34 mouse cellular contexts compared by ENCODE assay signal in genomic region chr1:138662342-138662741, GRCm38 (mm10). TPM values are rescaled to one million over a fixed set of nuclear protein-coding genes. Genes with fewer than 3 reads are reported as not detected.
DNase-seq lines count a peak whose midpoint lies in the region; ATAC-seq and TF ChIP-seq lines count a peak whose summit lies in the region.
"Had no signal": no experiment of that assay in that cellular context is flagged by ENCODE, and none has a peak within 500 bp of the region (broad histone marks: within the 10 kb centered on the region; RNA-seq: fewer than 3 reads in every experiment).

No protein-coding gene starts in this region.

- no peaks in the 10 kb centered on the region for H3K4me1 ChIP-seq in midbrain, embryonic 15.5 days
- H3K4me1 ChIP-seq in midbrain, embryonic 11.5 days (ENCODE audit: control insufficient read depth, insufficient read depth, low read length), result no peaks in the 10 kb centered on the region
- H3K4me1 ChIP-seq in hindbrain, embryonic 15.5 days (replicated peaks), result no peaks in the 10 kb centered on the region
- no peaks in the 10 kb centered on the region for H3K4me1 ChIP-seq in midbrain, postnatal 0 days (ENCODE audit: insufficient read depth, low read length)
- H3K4me1 ChIP-seq: embryonic facial prominence, embryonic 12.5 days; forebrain, embryonic 10.5 days; intestine, embryonic 15.5 days; limb, embryonic 10.5 days; limb, embryonic 15.5 days; liver, embryonic 13.5 days had no signal

- TF ChIP-seq CTCF in midbrain, postnatal 0 days (IDR thresholded peaks at IDR 0.05), result no peak

- H3K9me3 ChIP-seq in midbrain, embryonic 15.5 days, result no peaks in the 10 kb centered on the region
- no peaks in the 10 kb centered on the region for H3K9me3 ChIP-seq in midbrain, embryonic 11.5 days (ENCODE audit: control insufficient read depth, low read length)
- no peaks in the 10 kb centered on the region for H3K9me3 ChIP-seq in hindbrain, embryonic 15.5 days
- no peaks in the 10 kb centered on the region for H3K9me3 ChIP-seq in midbrain, postnatal 0 days (ENCODE audit: low read length)
- H3K9me3 ChIP-seq: embryonic facial prominence, embryonic 12.5 days; forebrain, embryonic 10.5 days; heart, embryonic 13.5 days; intestine, embryonic 15.5 days; limb, embryonic 15.5 days; liver, embryonic 13.5 days had no signal

- no peak overlapping the region for H3K4me3 ChIP-seq in midbrain, embryonic 15.5 days
- H3K4me3 ChIP-seq in midbrain, embryonic 11.5 days (ENCODE audit: low read depth, low read length), result no peak overlapping the region
- H3K4me3 ChIP-seq in hindbrain, embryonic 15.5 days, result no peak overlapping the region
- H3K4me3 ChIP-seq in midbrain, postnatal 0 days (ENCODE audit: low read depth, low read length), result no peak overlapping the region
- H3K4me3 ChIP-seq: embryonic facial prominence, embryonic 12.5 days; forebrain, embryonic 10.5 days; gastrocnemius, adult 2 months; heart, adult 2 months; heart, embryonic 13.5 days; intestine, embryonic 15.5 days; limb, embryonic 10.5 days; limb, embryonic 15.5 days; liver, embryonic 13.5 days; myocyte had no signal

- no peaks in the 10 kb centered on the region for H3K27me3 ChIP-seq in midbrain, embryonic 15.5 days (replicated peaks)
- H3K27me3 ChIP-seq in midbrain, embryonic 11.5 days (ENCODE audit: control insufficient read depth, insufficient read depth, low read length), result no peaks in the 10 kb centered on the region
- H3K27me3 ChIP-seq in hindbrain, embryonic 15.5 days, result no peaks in the 10 kb centered on the region
- no peaks in the 10 kb centered on the region for H3K27me3 ChIP-seq in midbrain, postnatal 0 days (ENCODE audit: insufficient read depth, low read length)
- H3K27me3 ChIP-seq: embryonic facial prominence, embryonic 12.5 days; heart, embryonic 13.5 days; intestine, embryonic 15.5 days; limb, embryonic 15.5 days; liver, embryonic 13.5 days had no signal

- WGBS in midbrain, embryonic 15.5 days, result 49% methylated on average over 2 of the region's 2 CpGs
- 65% methylated on average over 2 of the region's 2 CpGs for WGBS in midbrain, embryonic 11.5 days
- 25% methylated on average over 2 of the region's 2 CpGs for WGBS in hindbrain, embryonic 15.5 days
- 47% methylated on average over 2 of the region's 2 CpGs for WGBS in midbrain, postnatal 0 days

- H3K27ac ChIP-seq in midbrain, embryonic 15.5 days, result no peak overlapping the region
- H3K27ac ChIP-seq in midbrain, embryonic 11.5 days (ENCODE audit: low read depth, low read length), result no peak overlapping the region
- H3K27ac ChIP-seq in hindbrain, embryonic 15.5 days (replicated peaks), result no peak overlapping the region
- H3K27ac ChIP-seq in midbrain, postnatal 0 days (ENCODE audit: low read depth, low read length), result no peak overlapping the region
- H3K27ac ChIP-seq: embryonic facial prominence, embryonic 12.5 days; forebrain, embryonic 10.5 days; gastrocnemius, adult 2 months; heart, adult 2 months; heart, embryonic 13.5 days; intestine, embryonic 15.5 days; kidney, postnatal 0 days; limb, embryonic 10.5 days; limb, embryonic 15.5 days; liver, embryonic 13.5 days; macrophage; stomach, postnatal 0 days had no signal

- H3K36me3 ChIP-seq in midbrain, embryonic 15.5 days (replicated peaks), result no peaks in the 10 kb centered on the region
- no peaks in the 10 kb centered on the region for H3K36me3 ChIP-seq in midbrain, embryonic 11.5 days (ENCODE audit: control insufficient read depth, insufficient read depth, low read length)
- no peaks in the 10 kb centered on the region for H3K36me3 ChIP-seq in hindbrain, embryonic 15.5 days
- H3K36me3 ChIP-seq in midbrain, postnatal 0 days (ENCODE audit: insufficient read depth, low read length), result no peaks in the 10 kb centered on the region
- H3K36me3 ChIP-seq: embryonic facial prominence, embryonic 12.5 days; forebrain, embryonic 10.5 days; heart, embryonic 13.5 days; intestine, embryonic 15.5 days; limb, embryonic 10.5 days; limb, embryonic 15.5 days; liver, embryonic 13.5 days had no signal

- no peak for DNase-seq in midbrain, embryonic 11.5 days (ENCODE audit: low spot score, missing footprints)
- peak; percentile 15 for DNase-seq in midbrain, postnatal 0 days (ENCODE audit: low spot score)
- DNase-seq in adrenal gland, adult 2 months, result no peak
- no peak for DNase-seq in kidney, adult 8-10 months
- DNase-seq: adrenal gland, adult 8-10 months; B cell, adult 2 months; cerebellum, adult 8-10 months; cerebellum, postnatal 25 days; gastrocnemius, adult 2 months; heart, adult 2 months; heart, postnatal 10 days; kidney, adult 2 months; layer of hippocampus, adult 9-11 months; liver, embryonic 13.5 days; lung, adult 18-20 months; right cerebral cortex, postnatal 4 days; thymus, adult 18-20 months; thymus, postnatal 25 days had no signal

- H3K4me2 ChIP-seq in midbrain, embryonic 15.5 days, result no peak overlapping the region
- no peak overlapping the region for H3K4me2 ChIP-seq in midbrain, embryonic 11.5 days
- H3K4me2 ChIP-seq in hindbrain, embryonic 15.5 days, result no peak overlapping the region
- H3K4me2 ChIP-seq in midbrain, postnatal 0 days (ENCODE audit: low read depth, low read length, poor library complexity, severe bottlenecking), result no peak overlapping the region
- H3K4me2 ChIP-seq: embryonic facial prominence, embryonic 12.5 days; heart, embryonic 13.5 days; intestine, embryonic 15.5 days; limb, embryonic 15.5 days; liver, embryonic 13.5 days had no signal

- no peak overlapping the region for H3K9ac ChIP-seq in midbrain, embryonic 15.5 days
- H3K9ac ChIP-seq in midbrain, embryonic 11.5 days (ENCODE audit: low read length), result no peak overlapping the region
- no peak overlapping the region for H3K9ac ChIP-seq in hindbrain, embryonic 15.5 days
- H3K9ac ChIP-seq in midbrain, postnatal 0 days (replicated peaks; ENCODE audit: low read length, poor library complexity, severe bottlenecking), result no peak overlapping the region
- H3K9ac ChIP-seq: embryonic facial prominence, embryonic 12.5 days; heart, embryonic 13.5 days; intestine, embryonic 15.5 days; limb, embryonic 15.5 days; liver, embryonic 13.5 days had no signal

- 0 out of 2 replicates have a peak, but pooled peaks have one; percentile 71 for ATAC-seq in midbrain, embryonic 15.5 days (replicated peaks)
- ATAC-seq in midbrain, embryonic 11.5 days (ENCODE audit: low FRiP score), result no peak
- ATAC-seq in hindbrain, embryonic 15.5 days (ENCODE audit: low FRiP score, low read depth), result peak; percentile 59; the same call in 1 of the 2 replicates
- no peak for ATAC-seq in midbrain, postnatal 0 days (ENCODE audit: low FRiP score)
- no peak for ATAC-seq in megakaryocyte, adult 5-6 weeks (ENCODE audit: poor library complexity, severe bottlenecking)
- ATAC-seq: activated CD4-positive, CD25-positive, alpha-beta regulatory T cell, adult 4 months; forebrain, embryonic 16.5 days; intestine, embryonic 15.5 days; lung, postnatal 0 days had no signal

RNA-seq across cellular contexts. Expression of gene Nek7, which starts 42.4 kb away (rescaled TPM):
- polyA plus RNA-seq in midbrain, embryonic 15.5 days (2015; fragmentation: Nextera tagmentation; extraction: Ambion mirVana), result 17.8 and 21.4 TPM in 2 replicates
- polyA plus RNA-seq in midbrain, embryonic 11.5 days (2014; fragmentation: Nextera tagmentation; extraction: Ambion mirVana), result 30.6 and 37.1 TPM in 2 replicates
- 11.0 and 18.8 TPM in 2 replicates for polyA plus RNA-seq in hindbrain, embryonic 15.5 days (2015; fragmentation: Nextera tagmentation; extraction: Ambion mirVana)
- total RNA-seq in midbrain, postnatal 0 days (2014; rRNA removed), result 19.7 and 25.7 TPM in 2 replicates
- 22.4 and 24.0 TPM in 2 replicates for polyA plus RNA-seq in midbrain, postnatal 0 days (2015; fragmentation: Nextera tagmentation; extraction: Ambion mirVana)
- 10 to 100 TPM; 49.2 to 52.8 TPM for total RNA-seq in adrenal gland, adult 2 months (2021)
- 6.3 TPM in 2 replicates for polyA plus RNA-seq in adrenal gland, adult 2 months (2012; rRNA removed)
- total RNA-seq in megakaryocyte, adult 5-6 weeks (2015), result 57.3 and 65.8 TPM in 2 replicates
- total RNA-seq in megakaryocyte, adult 5-6 weeks (2017), result 52.9 and 59.6 TPM in 2 replicates

Comparison
In these comparisons a context has a peak if more than half of its experiments do, and no peak if none do; other contexts are left out.
1. ATAC-seq: peak in midbrain, embryonic 15.5 days (single experiment) and hindbrain, embryonic 15.5 days (single experiment); none in midbrain, embryonic 11.5 days (single experiment), midbrain, postnatal 0 days (single experiment) and megakaryocyte, adult 5-6 weeks (single experiment).